Mouse (Mus musculus) kidney, embryonic 14.5 days (tissue): ENCODE data around the gene Hes2. TPM values are rescaled to one million over a fixed set of nuclear protein-coding genes. Genes with fewer than 3 reads are reported as not detected.
A peak's percentile ranks its signal among the peaks of the same experiment; 100 is the strongest.

Source experiments
- ATAC-seq: fragments of 200-750 bp; cut with Nextera tagmentation; 2 replicates; pipeline ENCODE4 v1.8.0; 2017; ENCODE audit warnings: moderate number of reproducible peaks, mild to moderate bottlenecking, moderate TSS enrichment, moderate library complexity; ENCODE audit not compliant: low FRiP score, low TSS enrichment
- H3K27ac ChIP-seq: fragments of 300-500 bp; sonication (generic); 2 replicates; pipeline ENCODE4 v1.5.1; 2014; ENCODE audit warnings: low read depth, mild to moderate bottlenecking, low read length, moderate library complexity, mixed read lengths
- H3K27me3 ChIP-seq: fragments of 300-500 bp; sonication (generic); 2 replicates; pipeline ENCODE4 v1.6.1; 2014; ENCODE audit warnings: mild to moderate bottlenecking, low read length; ENCODE audit not compliant: control insufficient read depth, insufficient read depth
- H3K36me3 ChIP-seq: fragments of 300-500 bp; sonication (generic); 2 replicates; pipeline ENCODE4 v1.6.1; 2014; ENCODE audit warnings: low read length, mixed read lengths; ENCODE audit not compliant: control insufficient read depth, insufficient read depth
- H3K4me1 ChIP-seq: fragments of 300-500 bp; sonication (generic); 2 replicates; pipeline ENCODE4 v1.6.1; 2014; ENCODE audit warnings: low read length, mixed read lengths; ENCODE audit not compliant: control insufficient read depth, insufficient read depth
- H3K4me2 ChIP-seq: fragments of 300-500 bp; sonication (generic); replicated peaks from 2 replicates; pipeline ENCODE4 v1.6.1; 2014; ENCODE audit warnings: low read depth, mild to moderate bottlenecking, low read length
- H3K4me3 ChIP-seq: fragments of 300-500 bp; sonication (generic); 2 replicates; pipeline ENCODE4 v1.5.1; 2014; ENCODE audit warnings: mild to moderate bottlenecking, low read length
- H3K9ac ChIP-seq: fragments of 300-500 bp; sonication (generic); 2 replicates; pipeline ENCODE4 v1.6.1; 2014; ENCODE audit warnings: low read depth, mild to moderate bottlenecking, low read length, moderate library complexity
- H3K9me3 ChIP-seq: fragments of 300-500 bp; sonication (generic); 2 replicates; pipeline ENCODE4 v1.6.1; 2016; ENCODE audit warnings: low read length; ENCODE audit not compliant: control insufficient read depth
- WGBS: fragments of 180-500 bp; shearing (Covaris S2); extraction: QIAGEN DNeasy Blood & Tissue Kit; methylation state at CpG from one replicate; pipeline ENCODE4 v1.1.7; 2014; 5-methylcytosine and 5-hydroxymethylcytosine counted together
- polyA plus RNA-seq: library from polyadenylated mRNA; unstranded; fragments of >200 nt; fragmentation: Nextera tagmentation; extraction: Ambion mirVana; gene quantifications from 2 replicates; pipeline ENCODE4 v1.2.1, GENCODE M21; 2014

The Hes2 gene
- polyA plus RNA-seq, 1 experiment from 2014 or later = not detected

DNA sequence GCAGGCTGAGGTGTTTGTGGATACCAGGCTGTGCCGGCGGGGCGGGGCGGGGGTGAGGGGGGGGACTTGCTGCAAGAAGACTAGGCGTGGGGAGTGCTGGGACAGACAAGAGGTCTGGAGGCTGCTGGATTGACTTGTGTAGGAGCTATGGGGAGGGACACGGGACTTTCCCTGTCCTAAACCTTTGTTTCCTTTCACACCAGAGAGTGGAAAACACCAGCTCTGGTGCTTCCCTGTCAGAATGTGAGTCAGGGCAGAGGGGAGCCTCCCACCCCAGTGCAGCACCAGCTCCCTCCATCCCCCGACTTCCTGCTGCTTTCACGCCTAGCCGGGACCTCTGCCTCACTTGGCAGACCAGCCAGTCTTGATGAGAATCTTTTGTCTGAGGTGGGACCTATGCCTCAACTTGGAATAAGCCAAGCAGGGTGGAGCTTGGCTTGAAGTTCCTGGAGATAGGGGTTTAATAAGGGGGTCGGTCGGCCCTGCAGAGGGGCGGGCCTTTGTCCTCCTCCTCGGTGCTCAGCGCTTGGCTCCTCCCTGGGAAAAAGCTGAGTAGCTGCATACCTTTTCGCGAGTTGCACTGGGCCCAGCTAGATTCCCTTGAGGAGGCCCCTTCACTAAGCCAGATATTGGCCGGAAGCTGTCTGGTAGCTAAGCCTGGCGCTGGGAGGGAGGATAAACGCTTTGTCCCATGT lies 27.0 kb downstream of the Hes2 start:
- 1% methylated on average over 19 of the region's 19 CpGs for WGBS
- Histone ChIP-seq H3K4me2 (peak overlapping the region; percentile 54), H3K9me3 (no peaks in the 10 kb centered on the region), H3K9ac (peak overlapping the region; percentile 59), H3K36me3 (no peaks in the 10 kb centered on the region), H3K27ac (peak overlapping the region; percentile 90), H3K4me1 (peaks cover 23% of the 10 kb centered on the region), H3K27me3 (no peaks in the 10 kb centered on the region), H3K4me3 (peak overlapping the region; percentile 25)
- ATAC-seq = peak; percentile 70

DNA sequence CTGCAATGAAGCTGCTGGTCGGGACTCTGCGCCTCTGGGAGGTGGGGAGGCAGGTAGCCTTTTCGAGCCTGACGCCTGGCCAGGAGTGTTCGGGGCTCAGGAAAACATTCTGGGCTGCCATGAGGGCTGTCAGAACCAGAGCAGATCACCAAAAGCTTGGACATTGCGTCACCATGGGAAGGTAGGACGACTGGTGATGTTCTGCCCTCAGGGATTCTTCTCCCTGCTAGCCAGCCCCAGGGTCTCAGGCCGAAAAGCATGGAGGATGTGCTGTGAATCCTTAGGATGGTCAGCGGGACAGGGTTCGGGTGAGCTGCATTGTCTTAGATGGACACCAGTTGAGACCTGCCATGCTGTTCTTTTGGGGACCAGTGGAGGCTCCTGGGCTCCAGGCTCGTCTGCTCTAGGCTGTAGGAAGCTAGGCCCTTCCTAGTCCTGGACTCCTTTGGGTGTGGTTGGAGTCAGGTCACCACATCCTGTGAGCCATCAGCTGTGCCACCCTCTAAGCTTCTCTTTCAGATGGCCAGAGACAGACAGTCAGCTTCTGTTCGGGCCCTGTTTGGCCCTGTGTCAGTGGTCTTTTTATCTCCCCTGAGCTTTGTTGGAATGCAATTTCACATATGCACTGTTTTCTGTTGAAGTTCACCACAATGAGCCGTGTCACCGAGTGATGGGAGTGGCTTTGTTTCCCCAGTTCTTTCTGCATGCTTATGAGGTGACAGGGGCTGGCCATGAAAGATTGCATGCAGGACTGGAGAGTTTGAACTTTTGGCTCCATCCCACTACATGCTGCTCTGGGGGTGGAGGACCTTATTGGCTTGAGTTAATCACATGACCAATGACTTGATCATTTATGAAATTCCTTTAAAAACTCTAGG lies 27.8 kb downstream of the Hes2 start:
- H3K4me1 ChIP-seq = peaks cover 23% of the 10 kb centered on the region
- ATAC-seq = peak; percentile 21
- no peaks in the 10 kb centered on the region for H3K36me3 ChIP-seq
- no peaks in the 10 kb centered on the region for H3K27me3 ChIP-seq
- WGBS = 40% methylated on average over 14 of the region's 14 CpGs
- H3K4me3 ChIP-seq = peak overlapping the region; percentile 25
- peak overlapping the region; percentile 54 for H3K4me2 ChIP-seq
- peak overlapping the region; percentile 59 for H3K9ac ChIP-seq
- no peaks in the 10 kb centered on the region for H3K9me3 ChIP-seq
- H3K27ac ChIP-seq = peak overlapping the region; percentile 90

GRCm38 (mm10) chr4:152187142-152187541 lies 28.5 kb downstream of the Hes2 start:
- no peak overlapping the region for H3K9ac ChIP-seq
- WGBS = 87% methylated on average over 9 of the region's 9 CpGs
- H3K9me3 ChIP-seq = no peaks in the 10 kb centered on the region
- no peaks in the 10 kb centered on the region for H3K27me3 ChIP-seq
- H3K36me3 ChIP-seq = no peaks in the 10 kb centered on the region
- ATAC-seq = no peak
- no peak overlapping the region; the same call in 1 of the 2 replicates for H3K27ac ChIP-seq
- peaks cover 23% of the 10 kb centered on the region for H3K4me1 ChIP-seq
- H3K4me3 ChIP-seq = no peak overlapping the region
- no peak overlapping the region for H3K4me2 ChIP-seq

- H3K4me3 ChIP-seq = no peak overlapping the region
- H3K9ac ChIP-seq = no peak overlapping the region
- H3K9me3 ChIP-seq = no peaks in the 10 kb centered on the region
- no peaks in the 10 kb centered on the region for H3K27me3 ChIP-seq
- peaks cover 23% of the 10 kb centered on the region for H3K4me1 ChIP-seq
- 92% methylated on average over 2 of the region's 2 CpGs for WGBS
- no peaks in the 10 kb centered on the region for H3K36me3 ChIP-seq
- H3K4me2 ChIP-seq = no peak overlapping the region
- ATAC-seq = no peak
- no peak overlapping the region for H3K27ac ChIP-seq
These were observed 30.0 kb downstream of the Hes2 start for GRCm38 (mm10) chr4:152188651-152189050.

DNA sequence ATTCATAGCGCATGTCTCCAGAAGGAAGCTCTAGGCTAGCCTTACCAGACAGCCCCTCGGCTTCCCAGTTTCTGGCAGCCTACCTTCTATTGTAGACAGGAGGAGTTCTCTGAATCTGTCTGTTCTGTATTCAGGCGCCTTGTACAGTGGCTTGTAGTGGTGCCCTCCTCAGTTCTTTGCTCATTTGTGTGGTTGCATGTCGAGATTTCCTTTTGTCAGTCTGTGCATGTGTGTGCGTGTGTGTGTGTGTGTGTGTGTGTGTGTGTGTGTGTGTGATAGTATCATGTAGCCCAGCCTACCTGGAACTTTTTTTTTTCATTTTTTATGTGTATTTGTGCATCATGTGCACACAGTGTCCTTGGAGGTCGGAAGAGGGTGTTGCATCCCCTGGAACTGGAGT lies 30.4 kb downstream of the Hes2 start:
- peaks cover 23% of the 10 kb centered on the region for H3K4me1 ChIP-seq

DNA sequence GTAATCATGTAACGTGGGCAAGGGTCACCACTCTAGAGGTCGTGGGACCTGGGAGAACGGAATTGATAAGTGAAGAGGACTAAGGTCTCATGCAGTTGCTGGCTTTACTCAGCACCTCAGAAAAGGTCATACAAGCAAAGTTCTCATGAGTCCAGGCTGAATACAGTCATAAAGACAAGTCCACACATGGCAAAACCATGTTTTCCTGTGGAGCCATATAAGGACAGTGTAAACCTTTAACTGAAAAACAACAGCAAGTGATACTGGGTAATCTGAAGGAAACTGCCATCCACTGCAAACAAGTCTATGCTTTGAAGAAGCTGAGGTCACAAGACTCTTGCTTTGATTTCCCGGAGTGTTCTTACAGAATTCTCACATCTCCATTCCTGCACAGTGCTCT lies 31.0 kb downstream of the Hes2 start:
- 89% methylated on average over 4 of the region's 4 CpGs for WGBS
- Histone ChIP-seq H3K9ac (no peak overlapping the region), H3K27me3 (no peaks in the 10 kb centered on the region), H3K4me2 (no peak overlapping the region), H3K36me3 (no peaks in the 10 kb centered on the region), H3K9me3 (no peaks in the 10 kb centered on the region), H3K4me3 (no peak overlapping the region), H3K4me1 (peaks cover 23% of the 10 kb centered on the region), H3K27ac (no peak overlapping the region)
- no peak for ATAC-seq

More for the DNA sequence above, 30.4 kb downstream of the Hes2 start:
- no peak overlapping the region for H3K27ac ChIP-seq
- H3K27me3 ChIP-seq = no peaks in the 10 kb centered on the region
- H3K9me3 ChIP-seq = no peaks in the 10 kb centered on the region
- no peak overlapping the region for H3K4me3 ChIP-seq
- WGBS = 84% methylated on average over 6 of the region's 6 CpGs
- no peaks in the 10 kb centered on the region for H3K36me3 ChIP-seq
- no peak overlapping the region for H3K9ac ChIP-seq
- no peak overlapping the region for H3K4me2 ChIP-seq
- ATAC-seq = no peak

- WGBS = 60% methylated on average over 11 of the region's 11 CpGs
- H3K27ac ChIP-seq = no peak overlapping the region
These were observed 31.5 kb downstream of the Hes2 start for GRCm38 (mm10) chr4:152190096-152190653.

DNA sequence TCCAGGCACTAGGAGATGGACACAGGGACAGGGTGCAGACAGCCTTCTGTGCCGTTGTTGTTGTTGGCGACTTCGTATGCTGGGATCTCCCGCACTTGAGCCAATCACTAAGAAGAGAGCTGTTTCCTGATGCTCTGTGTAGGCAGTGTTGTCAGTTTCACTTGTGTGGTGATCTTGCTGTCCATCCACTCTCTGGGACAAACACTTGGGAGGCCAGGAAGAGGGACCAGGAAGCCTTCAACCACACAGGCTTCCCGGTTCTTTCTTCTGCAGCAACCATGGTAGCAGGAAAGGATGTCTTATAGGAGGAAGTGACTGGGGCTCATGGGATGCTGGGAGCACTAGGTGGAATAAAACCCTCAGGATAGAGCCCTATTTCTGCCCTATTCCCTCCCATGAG lies 32.0 kb downstream of the Hes2 start:
- Histone ChIP-seq H3K36me3 (no peaks in the 10 kb centered on the region), H3K9me3 (no peaks in the 10 kb centered on the region), H3K27me3 (no peaks in the 10 kb centered on the region), H3K4me2 (no peak overlapping the region), H3K4me1 (peaks cover 15% of the 10 kb centered on the region), H3K27ac (no peak overlapping the region), H3K9ac (no peak overlapping the region), H3K4me3 (no peak overlapping the region)
- ATAC-seq = no peak
- WGBS = 53% methylated on average over 5 of the region's 5 CpGs

More at GRCm38 (mm10) chr4:152190096-152190653, 31.5 kb downstream of the Hes2 start:
- Histone ChIP-seq H3K9ac (no peak overlapping the region), H3K36me3 (no peaks in the 10 kb centered on the region), H3K4me3 (no peak overlapping the region), H3K9me3 (no peaks in the 10 kb centered on the region), H3K4me2 (no peak overlapping the region), H3K27me3 (no peaks in the 10 kb centered on the region), H3K4me1 (peaks cover 21% of the 10 kb centered on the region)
- no peak for ATAC-seq

GRCm38 (mm10) chr4:152192569-152192968 lies 33.9 kb downstream of the Hes2 start:
- no peaks in the 10 kb centered on the region for H3K9me3 ChIP-seq
- no peaks in the 10 kb centered on the region for H3K4me1 ChIP-seq
- no peak overlapping the region for H3K4me3 ChIP-seq
- H3K9ac ChIP-seq = no peak overlapping the region
- WGBS = 61% methylated on average over 4 of the region's 4 CpGs
- H3K27me3 ChIP-seq = no peaks in the 10 kb centered on the region
- no peak overlapping the region for H3K27ac ChIP-seq
- H3K36me3 ChIP-seq = no peaks in the 10 kb centered on the region
- H3K4me2 ChIP-seq = no peak overlapping the region
- ATAC-seq = no peak
